Mouse (Mus musculus): ENCODE results near the gene Tm4sf19.
A peak's percentile ranks its signal among the peaks of the same experiment; 100 is the strongest.

Tm4sf19 gene

GRCm38 (mm10) chr16:32400267-32400666 is at the start of gene Tm4sf19:
Gene Tm4sf19, plus strand, starts transcription at chr16:32400506.
- no peak for DNase-seq

DNA sequence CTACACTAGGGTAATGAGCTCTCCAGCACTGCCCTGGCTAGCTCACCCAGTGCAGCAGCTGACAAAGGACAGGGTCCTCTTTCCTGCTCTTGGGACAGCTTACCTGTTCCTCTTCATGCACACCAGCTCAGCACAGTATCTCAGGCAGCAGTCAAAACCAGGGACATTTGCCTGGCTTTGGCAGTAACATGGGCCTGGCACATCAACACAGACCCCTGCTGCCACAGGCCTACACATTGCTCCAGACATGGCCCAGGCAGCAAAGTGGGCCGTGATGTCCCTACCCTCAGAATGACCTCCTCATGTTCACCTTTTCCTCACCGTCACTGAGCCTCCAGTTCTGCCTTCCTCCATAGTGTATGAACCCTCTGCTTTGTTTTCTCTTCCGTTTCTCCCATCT is 49.5 kb upstream of the Tm4sf19 start:
- DNase-seq: no peak

DNA sequence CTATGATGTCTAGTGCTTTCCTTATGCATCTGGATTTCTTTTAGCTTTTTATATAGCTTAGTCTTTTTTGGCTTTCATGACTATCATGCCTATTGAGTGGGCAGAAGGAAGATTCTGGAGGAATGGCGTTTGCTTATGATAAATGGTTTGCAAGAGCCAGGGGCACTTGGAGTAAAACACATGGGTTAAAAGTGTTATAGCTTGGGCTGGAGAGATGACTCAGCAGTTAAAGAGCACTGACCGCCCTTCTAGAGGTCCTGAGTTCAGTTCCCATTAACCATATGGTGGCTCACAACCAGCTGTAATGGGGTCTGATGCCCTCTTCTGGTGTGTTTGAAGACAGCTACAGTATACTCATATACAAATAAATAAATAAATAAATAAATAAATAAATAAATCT is 36.8 kb upstream of the Tm4sf19 start:
- DNase-seq: no peak

GRCm38 (mm10) chr16:32371351-32371750 is 29.0 kb upstream of the Tm4sf19 start:
- DNase-seq: peak; percentile 49

- no peak for DNase-seq
Observed at GRCm38 (mm10) chr16:32379575-32379974, 20.7 kb upstream of the Tm4sf19 start.

DNA sequence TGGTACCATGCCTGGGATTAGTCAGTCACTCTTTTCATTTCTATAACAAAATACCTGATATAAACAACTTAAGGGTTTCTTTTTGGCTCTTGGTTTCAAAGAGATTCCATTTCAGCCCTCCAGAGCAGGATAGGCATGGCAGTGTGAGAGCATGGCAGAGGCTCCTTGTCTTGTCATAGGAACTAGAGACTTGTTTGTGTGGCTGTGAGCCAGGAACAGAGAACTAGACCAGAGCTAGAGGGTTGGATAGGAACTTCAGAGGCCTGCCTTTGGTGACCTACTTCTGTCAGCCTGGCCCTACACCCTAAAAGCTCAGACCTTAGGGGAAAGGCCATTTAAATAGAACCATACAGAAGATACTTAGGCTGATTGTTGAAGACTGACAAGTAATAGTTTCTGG is 17.4 kb upstream of the Tm4sf19 start:
- no peak for DNase-seq

- no peak for DNase-seq
Observed at GRCm38 (mm10) chr16:32384885-32385284, 15.4 kb upstream of the Tm4sf19 start.

GRCm38 (mm10) chr16:32386826-32387225 is 13.5 kb upstream of the Tm4sf19 start:
- no peak for DNase-seq

DNA sequence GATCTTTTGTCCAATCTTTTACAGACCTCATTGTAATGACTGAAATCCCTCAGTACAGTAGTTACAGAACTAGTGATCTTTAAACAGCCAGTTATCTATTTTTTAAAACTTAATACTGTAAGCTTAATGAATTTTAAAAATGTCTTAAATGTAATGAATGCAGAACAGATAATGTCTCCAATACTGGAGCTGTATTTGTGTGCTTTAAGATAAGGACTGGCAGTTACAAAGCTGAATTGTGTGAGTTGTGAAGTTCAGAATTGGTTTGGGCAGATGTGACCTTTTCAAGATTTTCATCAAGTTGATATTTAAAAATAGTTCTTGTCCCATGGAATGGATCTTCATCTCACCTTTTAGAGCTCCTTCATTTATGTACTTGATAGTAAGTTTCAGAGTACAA is 11.3 kb upstream of the Tm4sf19 start:
- DNase-seq: no peak

DNA sequence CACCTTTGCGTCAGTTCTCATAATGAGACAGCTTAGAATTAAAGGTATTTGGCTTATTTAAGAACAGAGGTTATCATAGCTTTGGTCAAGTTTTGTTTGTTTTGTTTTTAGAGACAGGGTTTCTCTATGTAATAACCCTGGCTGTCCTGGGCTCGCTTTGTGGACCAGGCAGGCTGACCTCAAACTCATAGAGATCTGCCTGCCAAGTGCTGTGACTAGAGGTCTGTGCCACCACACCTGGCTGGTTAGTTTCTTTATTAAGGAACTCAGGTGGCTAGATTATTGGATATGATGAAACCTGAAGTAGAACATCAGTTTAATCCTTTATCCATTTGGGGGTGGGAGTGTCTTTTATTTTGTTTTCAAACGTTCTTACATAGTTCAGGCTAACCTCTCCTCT is 10.5 kb upstream of the Tm4sf19 start:
- DNase-seq: no peak

DNA sequence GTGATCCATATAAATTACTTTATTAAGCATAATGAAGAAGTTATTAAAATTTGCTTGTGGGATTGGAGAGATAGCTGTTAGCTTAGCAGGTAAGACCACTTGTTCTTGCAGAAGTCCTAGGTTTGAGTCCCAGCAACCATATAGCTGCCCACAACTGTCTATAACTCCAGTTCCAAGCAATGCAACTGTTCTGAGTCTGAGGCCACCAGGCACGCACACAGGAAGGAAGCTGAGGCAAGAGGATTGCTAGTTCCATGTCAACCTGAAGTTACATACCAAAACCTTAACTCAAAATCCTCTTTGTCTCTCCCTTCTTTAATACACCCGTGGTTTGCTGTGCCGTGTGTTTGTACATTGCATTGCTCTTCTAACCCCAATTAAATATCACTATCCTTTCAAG is 9.4 kb upstream of the Tm4sf19 start:
- no peak for DNase-seq

DNA sequence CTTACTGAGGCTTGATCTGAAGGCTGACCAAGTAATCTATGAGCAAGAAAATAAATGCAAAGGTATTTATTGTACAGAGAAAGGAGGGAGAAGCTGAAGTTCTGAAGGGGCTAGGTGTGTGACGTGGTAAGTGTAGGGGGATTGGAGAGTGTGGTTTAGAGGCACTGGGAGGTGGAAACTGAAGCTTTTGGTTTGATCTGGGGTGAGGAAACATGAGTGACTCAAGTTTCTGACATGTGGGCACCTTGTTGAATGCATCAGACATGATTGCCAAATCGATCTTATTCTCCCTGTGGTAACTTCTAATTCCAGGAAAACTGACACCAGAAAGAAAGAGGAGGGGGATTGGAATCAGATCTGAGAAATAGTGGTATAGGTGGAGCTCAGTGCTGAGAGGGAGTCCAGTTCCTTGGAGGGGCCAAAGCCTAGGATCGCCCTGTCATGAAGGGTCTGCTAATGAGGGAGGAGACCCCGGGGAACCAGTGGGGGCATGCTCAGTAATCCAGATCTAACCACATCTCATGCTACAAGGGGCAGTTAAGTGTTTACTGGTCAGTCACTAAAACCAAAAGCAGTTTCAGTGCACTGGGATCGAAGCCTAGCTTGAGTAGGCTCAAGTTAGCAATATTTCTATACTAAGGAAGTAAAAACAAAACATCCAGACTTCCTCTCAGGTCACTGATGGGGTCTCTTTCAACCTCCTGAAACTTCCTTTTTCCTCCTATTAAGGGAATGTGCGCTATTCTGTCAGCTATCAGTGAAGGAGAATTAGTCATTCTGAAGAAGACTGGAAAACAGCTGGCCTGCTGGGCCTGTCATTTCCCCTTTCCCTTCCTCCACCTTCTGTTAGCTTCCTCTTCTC is 4.4 kb upstream of the Tm4sf19 start:
- no peak for DNase-seq

DNA sequence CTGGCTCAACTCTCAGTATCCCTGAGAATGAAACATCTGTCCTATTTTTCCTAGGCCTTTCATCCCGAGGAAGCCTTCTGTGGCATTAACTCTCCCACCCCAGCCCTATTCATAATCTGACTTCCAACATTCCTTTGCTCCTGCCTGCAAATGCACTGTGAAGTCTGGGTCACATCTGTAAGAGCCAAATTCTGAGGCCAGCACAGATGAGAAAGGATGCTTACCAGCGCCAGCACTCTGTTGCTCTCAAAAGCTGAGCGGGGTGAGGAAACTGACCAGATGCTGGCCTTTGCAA is 3.8 kb upstream of the Tm4sf19 start:
- DNase-seq: no peak

- DNase-seq: no peak
Observed at GRCm38 (mm10) chr16:32398206-32398605, 2.1 kb upstream of the Tm4sf19 start.

- no peak for DNase-seq
Observed at GRCm38 (mm10) chr16:32401335-32401965, 1.1 kb downstream of the Tm4sf19 start.

DNA sequence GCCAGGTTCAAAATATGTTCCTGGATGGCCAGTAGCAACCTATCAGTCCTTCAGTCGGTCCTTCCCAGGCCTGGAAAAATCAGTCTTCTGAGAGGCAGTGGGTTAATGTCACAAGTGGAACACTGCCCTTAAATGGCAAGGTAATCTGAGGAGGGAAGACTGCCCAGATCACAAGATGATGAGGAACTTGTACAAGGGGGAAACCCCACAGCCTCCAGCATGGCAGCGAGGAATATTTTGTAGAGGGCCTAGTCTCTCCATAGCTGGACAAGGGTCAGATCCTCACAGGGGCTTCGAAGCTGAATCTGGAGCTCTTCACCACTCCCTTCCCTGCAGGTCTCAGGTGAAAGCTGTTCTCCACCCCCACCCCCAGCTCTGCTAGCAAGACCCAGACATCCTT is 2.5 kb downstream of the Tm4sf19 start:
- no peak for DNase-seq

DNA sequence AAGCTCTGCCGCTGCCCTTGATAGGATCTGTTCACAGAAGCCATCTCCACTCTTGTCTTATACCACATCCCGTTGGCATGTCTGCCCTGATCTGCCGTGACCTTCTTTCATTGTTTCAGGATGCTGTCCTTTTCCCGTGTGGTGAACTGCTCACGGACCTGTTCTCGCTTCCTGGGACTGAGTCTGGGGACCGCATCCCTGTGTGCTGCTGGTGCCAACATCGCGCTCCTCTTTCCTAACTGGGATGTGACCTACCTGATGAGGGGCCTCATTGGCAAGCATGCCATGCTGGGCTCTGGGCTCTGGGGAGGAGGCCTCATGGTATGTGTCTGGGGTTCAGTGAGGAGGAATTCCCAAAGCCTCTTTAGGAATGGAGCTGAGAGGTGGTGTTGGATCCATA is 5.4 kb downstream of the Tm4sf19 start:
- DNase-seq: no peak

DNA sequence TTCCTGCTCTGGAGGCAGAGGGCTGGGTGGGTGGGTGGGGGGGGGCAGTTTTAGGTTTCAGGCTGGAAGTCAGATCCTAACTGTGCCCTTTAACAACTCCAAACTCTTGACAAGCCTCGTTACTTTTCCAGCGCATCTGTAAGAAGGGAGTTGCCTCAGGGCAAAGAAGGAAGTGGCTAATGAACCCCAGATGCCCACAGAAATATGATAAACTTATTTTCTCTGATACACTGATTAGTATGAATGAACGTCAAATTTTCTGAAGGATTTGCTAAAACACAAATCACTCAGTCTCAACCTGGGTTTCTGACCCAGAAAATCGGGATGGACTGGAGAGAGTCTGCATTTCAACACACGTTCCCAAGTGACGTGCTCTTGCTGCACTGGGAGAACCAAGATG is 6.4 kb downstream of the Tm4sf19 start:
- no peak for DNase-seq

DNA sequence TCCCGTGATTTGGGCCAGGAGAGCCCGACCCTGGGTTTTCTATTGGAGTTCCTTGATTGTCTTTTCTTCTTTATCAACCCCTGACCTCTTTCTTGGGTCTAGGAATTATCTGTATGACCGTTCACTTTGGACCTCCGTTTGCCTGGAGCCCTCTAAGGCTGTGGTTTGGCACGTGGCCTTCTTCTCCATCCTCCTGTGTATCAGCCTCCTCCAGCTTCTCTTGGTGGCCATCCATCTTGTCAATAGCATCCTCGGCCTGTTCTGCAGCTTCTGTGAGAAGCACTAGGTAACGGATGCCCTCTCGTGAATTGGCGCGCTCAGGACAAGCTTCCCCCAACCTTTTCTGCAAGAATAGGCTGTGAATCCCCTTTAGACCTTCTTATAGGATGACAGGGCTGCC is 7.4 kb downstream of the Tm4sf19 start:
- no peak for DNase-seq

DNA sequence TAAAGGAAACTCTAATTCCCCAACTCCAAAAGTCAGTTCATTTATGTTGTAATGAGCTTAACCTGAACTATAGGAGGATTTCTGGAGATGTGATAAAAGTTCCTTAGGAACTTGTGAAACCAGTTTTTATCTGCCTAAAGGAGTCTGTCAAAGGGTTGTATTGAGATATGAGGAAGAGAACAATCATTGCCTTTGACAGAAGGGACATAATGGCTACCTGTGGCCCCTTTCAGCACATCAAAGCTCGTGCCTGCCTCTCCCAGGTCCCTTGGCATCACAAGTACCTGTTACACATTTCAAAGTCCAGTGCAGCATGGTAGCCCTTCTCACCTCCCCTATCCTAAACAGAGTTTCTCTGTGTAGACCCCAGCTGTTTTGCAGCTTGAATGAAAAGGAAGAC is 17.2 kb downstream of the Tm4sf19 start:
- DNase-seq: no peak

- peak; percentile 97 for DNase-seq
Observed at GRCm38 (mm10) chr16:32419517-32420483, 19.5 kb downstream of the Tm4sf19 start, which contains the start of gene Tctex1d2. Gene Tctex1d2, plus strand, starts transcription at chr16:32419702.

GRCm38 (mm10) chr16:32427506-32427905 is 27.2 kb downstream of the Tm4sf19 start:
- no peak for DNase-seq

DNA sequence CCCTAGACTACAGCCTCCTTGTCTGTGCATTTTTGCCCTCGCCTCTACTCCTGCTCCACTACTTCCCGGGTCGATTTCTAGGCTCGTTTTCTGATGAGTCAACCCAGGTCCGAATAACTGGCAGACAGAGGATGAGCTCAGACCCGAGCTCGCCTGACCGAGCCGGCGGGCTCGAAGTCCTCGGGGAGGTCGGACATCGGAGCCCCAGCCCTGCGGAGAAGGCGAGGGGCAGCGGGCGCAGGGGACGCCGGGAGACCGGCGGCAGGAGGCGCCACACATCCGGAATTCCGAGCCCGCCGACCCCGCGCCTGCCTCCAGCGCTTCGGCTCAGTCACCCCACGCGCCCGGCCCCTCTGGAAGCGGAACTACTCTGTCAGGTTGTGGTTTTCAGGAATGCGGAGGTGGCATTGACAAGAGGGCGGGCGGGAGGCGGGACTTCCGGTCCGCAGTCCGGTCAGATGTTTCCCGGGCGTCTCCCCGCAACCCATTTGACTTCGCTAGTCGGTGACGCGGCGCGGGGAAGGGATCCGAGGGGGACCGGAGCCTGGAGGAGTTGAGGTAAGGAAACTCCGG is 30.3 kb downstream of the Tm4sf19 start, which contains the start of gene Pcyt1a:
Pcyt1a (plus strand) TSS at position 448 of the 573 bp plus-strand sequence.
- DNase-seq: peak; percentile 94

Data from lung, postnatal 10 days (tissue).